Mouse (Mus musculus) small intestine, adult 2 months (tissue): ENCODE results near the gene Selenof. TPM values are rescaled to one million over a fixed set of nuclear protein-coding genes. Genes with fewer than 3 reads are reported as not detected.

Experiments
- H3K27ac ChIP-seq: fragments of 200-500 bp; 2 replicates; pipeline ENCODE4 v1.5.1; 2012; ENCODE audit warnings: low read depth, low read length, control low read depth, inconsistent platforms; ENCODE audit not compliant: insufficient read depth
- H3K27me3 ChIP-seq: fragments of 200-500 bp; 2 replicates; pipeline ENCODE4 v1.6.1; 2012; ENCODE audit warnings: mild to moderate bottlenecking, moderate library complexity, low read length, inconsistent platforms; ENCODE audit not compliant: control insufficient read depth, insufficient read depth
- H3K36me3 ChIP-seq: fragments of 200-500 bp; 2 replicates; pipeline ENCODE4 v1.6.1; 2012; ENCODE audit warnings: mild to moderate bottlenecking, low read length, control low read depth, inconsistent platforms; ENCODE audit not compliant: control insufficient read depth, insufficient read depth
- H3K4me1 ChIP-seq: fragments of 200-500 bp; 2 replicates; pipeline ENCODE4 v1.6.1; 2012; ENCODE audit warnings: low read length, inconsistent platforms, mixed read lengths; ENCODE audit not compliant: control insufficient read depth, insufficient read depth, insufficient read length
- H3K4me3 ChIP-seq: fragments of 200-500 bp; 2 replicates; pipeline ENCODE4 v1.5.1; 2012; ENCODE audit warnings: low read depth, mild to moderate bottlenecking, control low read depth, inconsistent platforms, low read length, moderate library complexity
- CTCF ChIP-seq: fragments of 200-500 bp; IDR thresholded peaks from 2 replicates; pipeline ENCODE4 v1.5.1; 2012; ENCODE audit warnings: low read depth, mild to moderate bottlenecking, control low read depth, inconsistent platforms, low read length, moderate library complexity, mixed read lengths; ENCODE audit not compliant: insufficient replicate concordance, insufficient read length; ENCODE audit errors: extremely low read depth
- POLR2A ChIP-seq: fragments of 200-500 bp; IDR thresholded peaks from 2 replicates; pipeline ENCODE4 v1.6.1; 2012; ENCODE audit warnings: low read depth, mild to moderate bottlenecking, control low read depth, inconsistent platforms, low read length, moderate library complexity
- WGBS: fragments of 180-500 bp; shearing (Covaris S2); methylation state at CpG from one replicate; pipeline ENCODE4 v1.1.7; 2018; 5-methylcytosine and 5-hydroxymethylcytosine counted together
- polyA plus RNA-seq: library from polyadenylated mRNA; depleted of rRNA; stranded (reverse); fragments of >200 nt; gene quantifications from 2 replicates; pipeline ENCODE4 v1.2.3, GENCODE M21; 2012

Selenof gene
- polyA plus RNA-seq, 1 experiment, result 74.2 TPM

DNA sequence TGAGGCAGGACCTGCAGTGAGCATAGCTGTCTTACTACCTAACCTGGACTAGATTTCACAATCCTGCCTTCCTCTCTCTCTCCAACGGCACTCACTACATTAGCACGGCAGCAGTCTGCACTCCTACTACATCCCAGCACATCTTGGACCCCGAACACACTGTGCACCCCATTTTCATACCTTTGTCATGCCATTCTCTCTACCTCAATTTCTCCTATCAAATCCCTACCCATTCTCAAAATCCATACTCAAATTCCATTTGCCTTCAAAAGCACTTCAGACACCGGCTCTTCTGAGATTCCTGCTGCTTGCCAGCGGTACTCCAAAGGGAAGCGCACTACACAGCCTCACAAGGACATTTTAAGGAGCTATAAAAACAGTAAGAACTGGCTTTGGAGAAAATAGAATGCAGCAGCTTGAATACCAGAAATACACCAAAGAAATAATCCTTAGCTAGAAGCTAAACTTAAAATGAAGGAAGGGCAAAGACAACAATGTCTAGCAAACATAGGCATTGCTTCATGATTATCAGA is 28.1 kb upstream of the Selenof start:
- WGBS, result 54% methylated on average over 6 of the region's 6 CpGs
- Histone ChIP-seq H3K4me3 (no peak overlapping the region), H3K4me1 (0 out of 2 replicates have a peak, but pooled peaks cover 3% of the 10 kb centered on the region), H3K27ac (no peak overlapping the region), H3K27me3 (no peaks in the 10 kb centered on the region), H3K36me3 (no peaks in the 10 kb centered on the region)
- TF ChIP-seq CTCF (no peak), POLR2A (no peak)

- no peak overlapping the region for H3K4me3 ChIP-seq
- H3K27ac ChIP-seq, result no peak overlapping the region
- H3K4me1 ChIP-seq, result 0 out of 2 replicates have a peak, but pooled peaks cover 3% of the 10 kb centered on the region
- no peaks in the 10 kb centered on the region for H3K27me3 ChIP-seq
- WGBS, result 93% methylated on average over 7 of the region's 7 CpGs
- TF ChIP-seq POLR2A (no peak), CTCF (no peak)
- H3K36me3 ChIP-seq, result no peaks in the 10 kb centered on the region
Measured at GRCm38 (mm10) chr3:144545152-144545551, 25.0 kb upstream of the Selenof start.

DNA sequence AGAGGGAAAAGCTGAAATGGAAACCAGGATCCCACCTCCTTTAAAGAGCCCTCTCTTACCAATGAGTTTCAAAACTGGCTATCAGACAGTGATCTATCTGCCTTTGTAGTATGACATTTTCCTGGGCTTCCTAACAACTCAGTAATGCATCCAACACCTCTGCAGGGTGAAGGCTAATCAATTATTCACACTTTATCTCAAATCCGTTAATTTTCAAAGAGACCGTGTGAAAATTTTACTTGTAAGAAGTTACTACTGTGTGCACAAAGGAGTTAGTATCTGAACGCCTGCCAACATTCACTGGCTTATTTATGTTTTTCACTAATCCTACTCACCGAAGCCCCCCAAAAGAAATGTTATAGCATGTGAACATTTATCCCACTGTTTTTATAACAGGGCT is 24.3 kb upstream of the Selenof start:
- 0 out of 2 replicates have a peak, but pooled peaks cover 3% of the 10 kb centered on the region for H3K4me1 ChIP-seq
- 58% methylated on average over 4 of the region's 4 CpGs for WGBS

GRCm38 (mm10) chr3:144546490-144546889 is 23.6 kb upstream of the Selenof start:
- no peak overlapping the region for H3K27ac ChIP-seq
- no peaks in the 10 kb centered on the region for H3K36me3 ChIP-seq
- H3K27me3 ChIP-seq, result no peaks in the 10 kb centered on the region
- no peak overlapping the region for H3K4me3 ChIP-seq
- 51% methylated on average over 4 of the region's 4 CpGs for WGBS
- TF ChIP-seq POLR2A (no peak), CTCF (no peak)
- H3K4me1 ChIP-seq, result 0 out of 2 replicates have a peak, but pooled peaks cover 3% of the 10 kb centered on the region

More for the DNA sequence above, 24.3 kb upstream of the Selenof start:
- H3K27ac ChIP-seq, result no peak overlapping the region
- no peaks in the 10 kb centered on the region for H3K36me3 ChIP-seq
- H3K4me3 ChIP-seq, result no peak overlapping the region
- TF ChIP-seq POLR2A, result no peak
- no peak for TF ChIP-seq CTCF
- H3K27me3 ChIP-seq, result no peaks in the 10 kb centered on the region

DNA sequence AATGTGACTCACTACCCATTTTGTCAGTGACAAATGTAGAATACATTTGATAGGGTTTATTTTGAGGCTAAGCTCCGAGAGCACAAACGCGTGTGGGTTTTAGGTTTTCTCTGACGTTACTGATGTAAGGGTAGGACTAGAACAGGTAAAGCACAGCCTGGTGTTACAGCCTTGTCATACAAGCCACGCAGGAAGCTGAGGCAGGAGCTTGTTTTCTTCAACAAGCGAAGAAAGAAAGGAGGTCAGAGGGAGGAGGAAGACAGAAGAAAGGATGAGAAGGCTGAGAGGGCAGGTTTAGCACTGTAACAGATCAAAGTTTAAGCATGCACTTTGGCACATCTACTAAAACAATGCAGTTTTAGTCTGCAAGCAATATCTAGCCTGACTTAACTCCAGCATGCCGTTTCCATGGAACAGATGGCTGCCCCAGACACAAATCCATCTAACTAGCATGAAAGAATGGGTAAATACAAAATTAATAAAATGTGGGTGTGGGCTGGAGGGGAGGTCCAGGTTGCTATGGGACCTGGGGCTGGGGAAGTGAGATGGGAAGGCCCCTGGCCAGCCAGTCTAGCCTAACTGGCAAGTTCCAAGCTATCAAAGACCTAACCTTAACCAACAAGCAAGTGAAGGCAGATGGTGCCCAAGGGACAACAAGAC is 21.8 kb upstream of the Selenof start:
- H3K4me3 ChIP-seq, result no peak overlapping the region
- no peaks in the 10 kb centered on the region for H3K36me3 ChIP-seq
- H3K27ac ChIP-seq, result no peak overlapping the region
- 86% methylated on average over 7 of the region's 7 CpGs for WGBS
- TF ChIP-seq CTCF (no peak), POLR2A (no peak)
- no peaks in the 10 kb centered on the region for H3K27me3 ChIP-seq
- no peaks in the 10 kb centered on the region for H3K4me1 ChIP-seq

GRCm38 (mm10) chr3:144550036-144550435 is 20.1 kb upstream of the Selenof start:
- H3K4me1 ChIP-seq, result 0 out of 2 replicates have a peak, but pooled peaks cover 5% of the 10 kb centered on the region
- no peak overlapping the region for H3K27ac ChIP-seq
- no peaks in the 10 kb centered on the region for H3K36me3 ChIP-seq
- 97% methylated on average over 5 of the region's 5 CpGs for WGBS
- H3K27me3 ChIP-seq, result no peaks in the 10 kb centered on the region
- no peak for TF ChIP-seq POLR2A
- no peak for TF ChIP-seq CTCF
- H3K4me3 ChIP-seq, result no peak overlapping the region

DNA sequence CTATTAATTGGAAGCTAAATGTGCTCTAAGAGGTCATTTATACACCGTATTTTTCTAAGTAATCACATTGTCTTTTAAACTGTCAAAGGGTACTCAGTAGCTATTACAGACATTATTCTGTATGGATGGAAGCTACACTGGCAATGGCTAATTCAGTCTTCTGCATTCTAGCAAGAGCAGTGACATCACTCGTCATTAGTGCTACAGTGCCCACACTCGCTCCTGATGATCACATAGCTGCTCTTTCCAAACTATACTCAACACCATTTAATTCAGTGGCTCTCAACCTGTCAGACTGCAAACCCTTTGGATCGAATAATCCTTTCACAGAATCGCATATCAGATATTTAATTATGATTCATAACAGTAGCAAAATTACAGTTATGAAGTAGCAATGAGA is 19.4 kb upstream of the Selenof start:
- TF ChIP-seq POLR2A, result no peak
- no peak for TF ChIP-seq CTCF
- WGBS, result 89% methylated on average over 5 of the region's 5 CpGs
- Histone ChIP-seq H3K36me3 (no peaks in the 10 kb centered on the region), H3K27ac (no peak overlapping the region), H3K4me1 (peaks cover 7% of the 10 kb centered on the region; the same call in 1 of the 2 replicates), H3K4me3 (no peak overlapping the region), H3K27me3 (no peaks in the 10 kb centered on the region)
